Mouse (Mus musculus) hindbrain, embryonic 16.5 days (tissue): ENCODE measurements at regions not wholly inside any gene's neighbourhood (a gene's known extent, or its start where the extent isn't known, plus 50 kb on each side); places are given as distances from the start of the nearest gene placed in this dataset.
A peak's percentile ranks its signal among the peaks of the same experiment; 100 is the strongest.

Experiments used
- ATAC-seq: fragments of 200-750 bp; cut with Nextera tagmentation; 2 replicates; pipeline ENCODE4 v1.8.0; 2017; ENCODE audit warnings: moderate TSS enrichment, moderate library complexity
- H3K27ac ChIP-seq: fragments of 300-500 bp; sonication (generic); 2 replicates; pipeline ENCODE4 v1.5.1; 2014; ENCODE audit warnings: low read depth, mild to moderate bottlenecking, control low read depth, low read length, moderate library complexity
- H3K27me3 ChIP-seq: fragments of 300-500 bp; sonication (generic); replicated peaks from 2 replicates; pipeline ENCODE4 v1.6.1; 2014; ENCODE audit warnings: low read length; ENCODE audit not compliant: control insufficient read depth, insufficient read depth
- H3K36me3 ChIP-seq: fragments of 300-500 bp; sonication (generic); 2 replicates; pipeline ENCODE4 v1.6.1; 2014; ENCODE audit warnings: mild to moderate bottlenecking, low read length, moderate library complexity, mixed read lengths; ENCODE audit not compliant: control insufficient read depth, insufficient read depth
- H3K4me1 ChIP-seq: fragments of 300-500 bp; sonication (generic); 2 replicates; pipeline ENCODE4 v1.6.1; 2014; ENCODE audit warnings: low read depth, low read length; ENCODE audit not compliant: control insufficient read depth, insufficient read depth
- H3K4me2 ChIP-seq: fragments of 300-500 bp; sonication (generic); 2 replicates; pipeline ENCODE4 v1.6.1; 2014; ENCODE audit warnings: mild to moderate bottlenecking, low read length, control low read depth, moderate library complexity
- H3K4me3 ChIP-seq: fragments of 300-500 bp; sonication (generic); 2 replicates; pipeline ENCODE4 v1.5.1; 2014; ENCODE audit warnings: mild to moderate bottlenecking, low read length, control low read depth, moderate library complexity
- H3K9ac ChIP-seq: fragments of 300-500 bp; sonication (generic); 2 replicates; pipeline ENCODE4 v1.6.1; 2014; ENCODE audit warnings: low read depth, mild to moderate bottlenecking, control low read depth, low read length, moderate library complexity
- H3K9me3 ChIP-seq: fragments of 300-500 bp; sonication (generic); 2 replicates; pipeline ENCODE4 v1.6.1; 2014; ENCODE audit warnings: mild to moderate bottlenecking, low read length, moderate library complexity; ENCODE audit not compliant: control insufficient read depth
- WGBS: fragments of 180-500 bp; shearing (Covaris S2); extraction: QIAGEN DNeasy Blood & Tissue Kit; methylation state at CpG from one replicate; pipeline ENCODE4 v1.1.7; 2014; 5-methylcytosine and 5-hydroxymethylcytosine counted together

- no peaks in the 10 kb centered on the region for H3K36me3 ChIP-seq
- H3K4me1 ChIP-seq, result no peaks in the 10 kb centered on the region
- no peak overlapping the region for H3K4me2 ChIP-seq
- no peaks in the 10 kb centered on the region for H3K27me3 ChIP-seq
- no peak overlapping the region for H3K9ac ChIP-seq
- ATAC-seq, result no peak
- H3K4me3 ChIP-seq, result no peak overlapping the region
- H3K9me3 ChIP-seq, result no peaks in the 10 kb centered on the region
- 80% methylated on average over 5 of the region's 5 CpGs for WGBS
- H3K27ac ChIP-seq, result no peak overlapping the region
Observed at GRCm38 (mm10) chr3:42006672-42007265, 264.4 kb downstream of the D3Ertd751e start.

GRCm38 (mm10) chr3:42023187-42023586 is 280.8 kb downstream of the D3Ertd751e start:
- 0 out of 2 replicates have a peak, but pooled peaks have one; percentile 27 for ATAC-seq
- Histone ChIP-seq H3K27ac (no peak overlapping the region), H3K9me3 (no peaks in the 10 kb centered on the region), H3K4me1 (no peaks in the 10 kb centered on the region), H3K4me3 (no peak overlapping the region), H3K9ac (no peak overlapping the region), H3K27me3 (no peaks in the 10 kb centered on the region), H3K4me2 (no peak overlapping the region), H3K36me3 (no peaks in the 10 kb centered on the region)
- 76% methylated on average over 5 of the region's 5 CpGs for WGBS

GRCm38 (mm10) chr3:42039632-42040031 is 297.2 kb downstream of the D3Ertd751e start:
- H3K27me3 ChIP-seq, result no peaks in the 10 kb centered on the region
- H3K4me2 ChIP-seq, result no peak overlapping the region
- WGBS, result 29% methylated on average over 4 of the region's 4 CpGs
- no peak overlapping the region for H3K9ac ChIP-seq
- no peak overlapping the region for H3K27ac ChIP-seq
- no peaks in the 10 kb centered on the region for H3K9me3 ChIP-seq
- H3K4me1 ChIP-seq, result no peaks in the 10 kb centered on the region
- peak; percentile 60; the same call in 1 of the 2 replicates for ATAC-seq
- no peaks in the 10 kb centered on the region for H3K36me3 ChIP-seq
- H3K4me3 ChIP-seq, result no peak overlapping the region

- no peak overlapping the region for H3K9ac ChIP-seq
- no peak overlapping the region for H3K4me2 ChIP-seq
- H3K27me3 ChIP-seq, result no peaks in the 10 kb centered on the region
- no peaks in the 10 kb centered on the region for H3K36me3 ChIP-seq
- H3K4me3 ChIP-seq, result no peak overlapping the region
- H3K27ac ChIP-seq, result no peak overlapping the region
- ATAC-seq, result no peak; the same call in 1 of the 2 replicates
- no peaks in the 10 kb centered on the region for H3K4me1 ChIP-seq
- no peaks in the 10 kb centered on the region for H3K9me3 ChIP-seq
- 72% methylated on average over 2 of the region's 2 CpGs for WGBS
Observed at GRCm38 (mm10) chr3:42040270-42040812, 297.9 kb downstream of the D3Ertd751e start.

- H3K27ac ChIP-seq, result no peak overlapping the region
- ATAC-seq, result no peak
- 93% methylated on average over 2 of the region's 2 CpGs for WGBS
Observed at GRCm38 (mm10) chr3:42040959-42041358, 298.5 kb downstream of the D3Ertd751e start.

GRCm38 (mm10) chr3:42057286-42057868 is 315.0 kb downstream of the D3Ertd751e start:
- Histone ChIP-seq H3K9ac (no peak overlapping the region), H3K4me2 (no peak overlapping the region), H3K4me3 (no peak overlapping the region), H3K4me1 (no peaks in the 10 kb centered on the region), H3K9me3 (no peaks in the 10 kb centered on the region), H3K27me3 (no peaks in the 10 kb centered on the region), H3K27ac (no peak overlapping the region), H3K36me3 (no peaks in the 10 kb centered on the region)
- peak; percentile 65 for ATAC-seq
- 72% methylated on average over 10 of the region's 10 CpGs for WGBS

More at GRCm38 (mm10) chr3:42040959-42041358, 298.5 kb downstream of the D3Ertd751e start:
- Histone ChIP-seq H3K9me3 (no peaks in the 10 kb centered on the region), H3K4me1 (no peaks in the 10 kb centered on the region), H3K9ac (no peak overlapping the region), H3K4me2 (no peak overlapping the region), H3K36me3 (no peaks in the 10 kb centered on the region), H3K4me3 (no peak overlapping the region), H3K27me3 (no peaks in the 10 kb centered on the region)

- 15% methylated on average over 7 of the region's 7 CpGs for WGBS
- H3K27me3 ChIP-seq, result no peaks in the 10 kb centered on the region
- peaks cover 5% of the 10 kb centered on the region for H3K4me1 ChIP-seq
- H3K9ac ChIP-seq, result no peak overlapping the region
- H3K9me3 ChIP-seq, result no peaks in the 10 kb centered on the region
- peak; percentile 63 for ATAC-seq
- H3K36me3 ChIP-seq, result no peaks in the 10 kb centered on the region
- no peak overlapping the region for H3K4me3 ChIP-seq
- H3K27ac ChIP-seq, result no peak overlapping the region
- no peak overlapping the region for H3K4me2 ChIP-seq
Observed at GRCm38 (mm10) chr3:42065093-42065935, 322.9 kb downstream of the D3Ertd751e start.

GRCm38 (mm10) chr3:42065962-42066361 is 323.6 kb downstream of the D3Ertd751e start:
- Histone ChIP-seq H3K9ac (no peak overlapping the region), H3K9me3 (no peaks in the 10 kb centered on the region), H3K4me1 (peaks cover 5% of the 10 kb centered on the region), H3K4me3 (no peak overlapping the region), H3K36me3 (no peaks in the 10 kb centered on the region), H3K27me3 (no peaks in the 10 kb centered on the region), H3K27ac (no peak overlapping the region), H3K4me2 (no peak overlapping the region)
- 16% methylated on average over 3 of the region's 3 CpGs for WGBS
- ATAC-seq, result no peak

- ATAC-seq, result no peak
- 79% methylated on average over 5 of the region's 5 CpGs for WGBS
- no peaks in the 10 kb centered on the region for H3K9me3 ChIP-seq
- no peaks in the 10 kb centered on the region for H3K36me3 ChIP-seq
- H3K4me3 ChIP-seq, result no peak overlapping the region
- no peaks in the 10 kb centered on the region for H3K27me3 ChIP-seq
- peaks cover 5% of the 10 kb centered on the region for H3K4me1 ChIP-seq
- H3K27ac ChIP-seq, result no peak overlapping the region
- no peak overlapping the region for H3K9ac ChIP-seq
- no peak overlapping the region for H3K4me2 ChIP-seq
Observed at GRCm38 (mm10) chr3:42067036-42067435, 324.6 kb downstream of the D3Ertd751e start.
